Mouse (Mus musculus): ENCODE results near the gene Pcyt1a. TPM values are rescaled to one million over a fixed set of nuclear protein-coding genes. Genes with fewer than 3 reads are reported as not detected.
A peak's percentile ranks its signal among the peaks of the same experiment; 100 is the strongest.

The Pcyt1a gene
- polyA plus RNA-seq, 1 experiment: 33.4 TPM

DNA sequence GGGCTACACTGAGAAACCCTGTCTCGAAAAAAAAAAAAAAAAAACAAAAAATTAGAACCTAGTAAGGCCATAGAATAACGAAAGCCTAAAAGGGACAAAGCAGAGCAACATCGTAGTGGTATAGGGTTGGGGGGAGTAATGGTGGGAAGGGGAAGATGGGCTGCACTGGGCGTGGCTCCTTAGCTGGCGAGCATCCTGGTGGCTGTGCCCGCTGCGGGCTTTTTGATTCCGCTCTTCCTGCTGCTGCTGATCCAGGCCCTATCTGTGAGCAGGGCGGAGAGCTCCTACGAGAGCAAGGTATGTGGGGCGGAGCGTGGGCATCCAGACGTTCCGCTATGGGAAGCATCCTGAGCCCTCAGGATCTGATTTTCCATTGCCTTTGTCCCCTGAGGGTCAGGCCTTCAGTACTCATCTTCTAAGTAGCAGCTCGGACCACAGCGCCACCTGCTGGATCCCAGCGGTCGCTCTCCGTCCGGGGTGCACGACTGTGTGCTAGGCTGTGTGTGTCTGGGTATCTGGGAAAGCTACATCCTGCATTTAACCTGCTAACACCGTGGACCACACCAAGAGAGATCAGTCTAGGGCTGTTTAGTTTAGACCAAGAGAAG lies 68.8 kb downstream of the Pcyt1a start:
- peak; percentile 98 for TF ChIP-seq CTCF (IDR thresholded peaks at IDR 0.05; ENCODE audit: borderline replicate concordance, insufficient read depth, low read depth, low read length)
- no peak for TF ChIP-seq POLR2A (IDR thresholded peaks at IDR 0.05; ENCODE audit: borderline replicate concordance, insufficient read depth, low read length)
- peak overlapping the region; percentile 88 for H3K4me3 ChIP-seq (replicated peaks; ENCODE audit: insufficient read depth, low read depth, low read length)
- H3K27ac ChIP-seq (ENCODE audit: insufficient read depth, low read length): no peak overlapping the region
- peak; percentile 86 to 93 for DNase-seq
- H3K27me3 ChIP-seq (ENCODE audit: control insufficient read depth, insufficient read depth, low read length): no peaks in the 10 kb centered on the region
- no peaks in the 10 kb centered on the region for H3K4me1 ChIP-seq (ENCODE audit: control insufficient read depth, insufficient read depth, low read length)
- WGBS: 5% methylated on average over 22 of the region's 22 CpGs

- DNase-seq: no peak
- WGBS: 58% methylated on average over 7 of the region's 7 CpGs
- Histone ChIP-seq H3K4me3 (replicated peaks; ENCODE audit: insufficient read depth, low read depth, low read length) (no peak overlapping the region), H3K27ac (ENCODE audit: insufficient read depth, low read length) (no peak overlapping the region), H3K27me3 (ENCODE audit: control insufficient read depth, insufficient read depth, low read length) (no peaks in the 10 kb centered on the region), H3K4me1 (ENCODE audit: control insufficient read depth, insufficient read depth, low read length) (no peaks in the 10 kb centered on the region)
- TF ChIP-seq CTCF (IDR thresholded peaks at IDR 0.05; ENCODE audit: borderline replicate concordance, insufficient read depth, low read depth, low read length) (no peak), POLR2A (IDR thresholded peaks at IDR 0.05; ENCODE audit: borderline replicate concordance, insufficient read depth, low read length) (no peak)
Observed at GRCm38 (mm10) chr16:32501459-32501858, 70.7 kb downstream of the Pcyt1a start.

DNA sequence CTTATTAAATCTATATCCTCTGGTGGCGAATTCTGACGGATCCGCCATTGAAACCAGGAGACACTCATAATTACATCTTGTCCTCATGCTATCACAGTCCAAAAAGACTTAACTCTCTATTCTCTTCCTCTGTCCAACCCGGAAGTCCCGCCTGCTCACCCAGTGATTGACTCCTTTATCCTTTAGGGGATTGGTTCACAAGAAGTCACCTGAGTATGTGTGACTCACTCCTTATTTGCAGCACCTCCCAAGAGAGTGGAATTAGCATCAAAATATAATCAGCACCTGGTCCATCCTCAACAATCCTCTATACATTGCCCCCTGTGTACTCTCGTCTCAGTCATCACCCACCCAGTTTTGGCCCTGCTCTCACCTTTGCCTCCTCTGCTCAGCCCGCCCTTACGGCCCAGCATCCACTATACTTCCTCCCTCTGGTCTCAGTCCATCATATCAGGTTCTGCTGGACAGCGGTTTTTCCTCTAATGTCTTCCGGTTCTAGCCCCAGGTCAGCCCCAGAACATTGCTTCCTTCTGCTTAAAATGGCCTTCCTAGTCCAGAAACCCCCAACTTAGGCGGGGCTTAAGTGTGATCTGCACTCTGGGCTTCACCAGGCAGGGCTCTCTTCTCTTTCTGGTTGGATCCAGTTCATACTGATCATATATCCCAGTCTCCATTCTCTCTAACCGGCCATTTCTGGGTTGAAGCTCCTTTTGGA lies 72.1 kb downstream of the Pcyt1a start:
- WGBS: 93% methylated on average over 12 of the region's 12 CpGs
- Histone ChIP-seq H3K4me3 (replicated peaks; ENCODE audit: insufficient read depth, low read depth, low read length) (no peak overlapping the region), H3K27ac (ENCODE audit: insufficient read depth, low read length) (no peak overlapping the region), H3K27me3 (ENCODE audit: control insufficient read depth, insufficient read depth, low read length) (no peaks in the 10 kb centered on the region), H3K4me1 (ENCODE audit: control insufficient read depth, insufficient read depth, low read length) (no peaks in the 10 kb centered on the region)
- TF ChIP-seq POLR2A (IDR thresholded peaks at IDR 0.05; ENCODE audit: borderline replicate concordance, insufficient read depth, low read length): no peak
- TF ChIP-seq CTCF (IDR thresholded peaks at IDR 0.05; ENCODE audit: borderline replicate concordance, insufficient read depth, low read depth, low read length): no peak
- DNase-seq: no peak

- H3K4me1 ChIP-seq (ENCODE audit: control insufficient read depth, insufficient read depth, low read length): no peaks in the 10 kb centered on the region
- H3K27ac ChIP-seq (ENCODE audit: insufficient read depth, low read length): no peak overlapping the region
- WGBS: 68% methylated on average over 6 of the region's 6 CpGs
- TF ChIP-seq POLR2A (IDR thresholded peaks at IDR 0.05; ENCODE audit: borderline replicate concordance, insufficient read depth, low read length): no peak
- TF ChIP-seq CTCF (IDR thresholded peaks at IDR 0.05; ENCODE audit: borderline replicate concordance, insufficient read depth, low read depth, low read length): no peak
- H3K27me3 ChIP-seq (ENCODE audit: control insufficient read depth, insufficient read depth, low read length): no peaks in the 10 kb centered on the region
- no peak for DNase-seq
- no peak overlapping the region for H3K4me3 ChIP-seq (replicated peaks; ENCODE audit: insufficient read depth, low read depth, low read length)
Observed at GRCm38 (mm10) chr16:32503633-32504032, 72.9 kb downstream of the Pcyt1a start.

DNA sequence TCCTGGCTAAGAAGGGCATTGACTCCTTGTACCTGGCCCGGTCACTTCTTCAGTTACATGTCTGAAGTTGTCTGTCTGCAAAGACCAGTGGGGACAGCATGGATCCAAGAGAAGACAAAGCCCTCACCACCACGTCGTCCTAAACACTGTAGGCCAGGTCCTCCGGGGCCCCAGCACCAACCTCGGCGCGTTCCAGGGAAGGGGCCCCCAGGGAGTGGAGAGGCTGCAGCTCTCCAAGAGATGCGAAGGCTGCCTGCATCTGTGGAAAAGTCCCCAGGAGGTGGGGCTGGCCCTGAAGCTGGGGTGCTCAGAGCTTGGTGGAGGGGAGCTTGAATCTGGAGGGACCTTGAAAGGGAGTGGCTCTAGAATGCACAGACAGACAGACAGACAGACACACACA lies 75.6 kb downstream of the Pcyt1a start:
- Histone ChIP-seq H3K27ac (ENCODE audit: insufficient read depth, low read length) (no peak overlapping the region), H3K27me3 (ENCODE audit: control insufficient read depth, insufficient read depth, low read length) (no peaks in the 10 kb centered on the region), H3K4me3 (replicated peaks; ENCODE audit: insufficient read depth, low read depth, low read length) (no peak overlapping the region), H3K4me1 (ENCODE audit: control insufficient read depth, insufficient read depth, low read length) (0 out of 2 replicates have a peak, but pooled peaks cover 7% of the 10 kb centered on the region)
- TF ChIP-seq POLR2A (IDR thresholded peaks at IDR 0.05; ENCODE audit: borderline replicate concordance, insufficient read depth, low read length) (no peak), CTCF (IDR thresholded peaks at IDR 0.05; ENCODE audit: borderline replicate concordance, insufficient read depth, low read depth, low read length) (no peak)
- DNase-seq: no peak
- WGBS: 75% methylated on average over 8 of the region's 8 CpGs

GRCm38 (mm10) chr16:32506868-32507267 lies 76.1 kb downstream of the Pcyt1a start:
- TF ChIP-seq POLR2A (IDR thresholded peaks at IDR 0.05; ENCODE audit: borderline replicate concordance, insufficient read depth, low read length) (no peak), CTCF (IDR thresholded peaks at IDR 0.05; ENCODE audit: borderline replicate concordance, insufficient read depth, low read depth, low read length) (no peak)
- Histone ChIP-seq H3K4me1 (ENCODE audit: control insufficient read depth, insufficient read depth, low read length) (0 out of 2 replicates have a peak, but pooled peaks cover 7% of the 10 kb centered on the region), H3K27ac (ENCODE audit: insufficient read depth, low read length) (no peak overlapping the region), H3K4me3 (replicated peaks; ENCODE audit: insufficient read depth, low read depth, low read length) (no peak overlapping the region), H3K27me3 (ENCODE audit: control insufficient read depth, insufficient read depth, low read length) (no peaks in the 10 kb centered on the region)
- 84% methylated on average over 7 of the region's 7 CpGs for WGBS
- no peak for DNase-seq

DNA sequence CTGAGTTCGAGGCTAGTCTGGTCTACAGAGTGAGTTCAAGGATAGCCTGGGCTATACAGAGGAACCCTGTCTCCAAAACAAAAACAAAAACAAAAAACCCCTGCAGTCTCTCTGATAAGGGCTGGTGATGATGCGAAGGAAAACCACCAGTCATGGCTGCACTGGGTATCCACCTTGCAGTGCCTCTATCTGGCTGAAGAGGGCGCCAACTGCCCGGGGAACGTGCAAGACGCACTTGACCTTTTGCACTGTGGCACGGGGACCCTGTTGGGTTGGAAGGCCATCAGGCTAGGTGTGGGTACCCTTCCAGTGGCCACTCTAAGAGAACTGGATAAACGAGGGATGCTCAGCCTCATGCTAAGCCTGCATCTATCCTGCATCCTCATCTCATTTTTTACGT lies 76.7 kb downstream of the Pcyt1a start:
- H3K27me3 ChIP-seq (ENCODE audit: control insufficient read depth, insufficient read depth, low read length): no peaks in the 10 kb centered on the region
- no peak overlapping the region for H3K27ac ChIP-seq (ENCODE audit: insufficient read depth, low read length)
- 26% methylated on average over 9 of the region's 9 CpGs for WGBS
- TF ChIP-seq CTCF (IDR thresholded peaks at IDR 0.05; ENCODE audit: borderline replicate concordance, insufficient read depth, low read depth, low read length) (peak; percentile 86), POLR2A (IDR thresholded peaks at IDR 0.05; ENCODE audit: borderline replicate concordance, insufficient read depth, low read length) (no peak)
- H3K4me3 ChIP-seq (replicated peaks; ENCODE audit: insufficient read depth, low read depth, low read length): no peak overlapping the region
- DNase-seq: peak; percentile 42 to 60
- H3K4me1 ChIP-seq (ENCODE audit: control insufficient read depth, insufficient read depth, low read length): 0 out of 2 replicates have a peak, but pooled peaks cover 7% of the 10 kb centered on the region

GRCm38 (mm10) chr16:32508035-32508434 lies 77.3 kb downstream of the Pcyt1a start:
- TF ChIP-seq POLR2A (IDR thresholded peaks at IDR 0.05; ENCODE audit: borderline replicate concordance, insufficient read depth, low read length) (no peak), CTCF (IDR thresholded peaks at IDR 0.05; ENCODE audit: borderline replicate concordance, insufficient read depth, low read depth, low read length) (no peak)
- H3K27ac ChIP-seq (ENCODE audit: insufficient read depth, low read length): no peak overlapping the region
- 89% methylated on average over 5 of the region's 5 CpGs for WGBS

More at GRCm38 (mm10) chr16:32508035-32508434, 77.3 kb downstream of the Pcyt1a start:
- Histone ChIP-seq H3K27me3 (ENCODE audit: control insufficient read depth, insufficient read depth, low read length) (no peaks in the 10 kb centered on the region), H3K4me1 (ENCODE audit: control insufficient read depth, insufficient read depth, low read length) (0 out of 2 replicates have a peak, but pooled peaks cover 7% of the 10 kb centered on the region), H3K4me3 (replicated peaks; ENCODE audit: insufficient read depth, low read depth, low read length) (no peak overlapping the region)
- no peak for DNase-seq
